Mouse (Mus musculus) forebrain, embryonic 11.5 days (tissue): ENCODE data around the gene Rinl. TPM values are rescaled to one million over a fixed set of nuclear protein-coding genes. Genes with fewer than 3 reads are reported as not detected.

Experiments
- ATAC-seq: fragments of 200-750 bp; cut with Nextera tagmentation; replicated peaks from 2 replicates; pipeline ENCODE4 v1.8.0; 2017; ENCODE audit warnings: moderate TSS enrichment; ENCODE audit not compliant: low FRiP score
- DNase-seq: peaks from one replicate; pipeline ENCODE4 v3.0.0-alpha.2; 2017; ENCODE audit warnings: low spot score
- H3K27ac ChIP-seq: fragments of 300-500 bp; sonication (generic); 2 replicates; pipeline ENCODE4 v1.5.1; 2014; ENCODE audit warnings: low read depth, low read length
- H3K27me3 ChIP-seq: fragments of 300-500 bp; sonication (generic); 2 replicates; pipeline ENCODE4 v1.6.1; 2014; ENCODE audit warnings: mild to moderate bottlenecking, low read length, mixed read lengths; ENCODE audit not compliant: control insufficient read depth, insufficient read depth
- H3K36me3 ChIP-seq: fragments of 300-500 bp; sonication (generic); 2 replicates; pipeline ENCODE4 v1.6.1; 2014; ENCODE audit warnings: mild to moderate bottlenecking, low read length, moderate library complexity, mixed read lengths; ENCODE audit not compliant: control insufficient read depth, insufficient read depth
- H3K4me1 ChIP-seq: fragments of 300-500 bp; sonication (generic); replicated peaks from 2 replicates; pipeline ENCODE4 v1.6.1; 2014; ENCODE audit warnings: low read length, mixed read lengths; ENCODE audit not compliant: control insufficient read depth, insufficient read depth
- H3K4me2 ChIP-seq: fragments of 300-500 bp; sonication (generic); 2 replicates; pipeline ENCODE4 v1.6.1; 2014; ENCODE audit warnings: low read depth, mild to moderate bottlenecking, low read length, moderate library complexity, mixed read lengths; ENCODE audit not compliant: severe bottlenecking
- H3K4me3 ChIP-seq: fragments of 300-500 bp; sonication (generic); 2 replicates; pipeline ENCODE4 v1.5.1; 2014; ENCODE audit warnings: low read depth, low read length
- H3K9ac ChIP-seq: fragments of 300-500 bp; sonication (generic); 2 replicates; pipeline ENCODE4 v1.6.1; 2014; ENCODE audit warnings: low read length
- H3K9me3 ChIP-seq: fragments of 300-500 bp; sonication (generic); 2 replicates; pipeline ENCODE4 v1.6.1; 2016; ENCODE audit warnings: low read length, mixed read lengths; ENCODE audit not compliant: control insufficient read depth
- WGBS: fragments of 180-500 bp; shearing (Covaris S2); extraction: QIAGEN DNeasy Blood & Tissue Kit; methylation state at CpG from one replicate; pipeline ENCODE4 v1.1.7; 2014; 5-methylcytosine and 5-hydroxymethylcytosine counted together
- polyA plus RNA-seq: library from polyadenylated mRNA; unstranded; fragments of >200 nt; fragmentation: Nextera tagmentation; extraction: Ambion mirVana; gene quantifications from 2 replicates; pipeline ENCODE4 v1.2.1, GENCODE M21; 2014

The Rinl gene
- polyA plus RNA-seq, 1 experiment from 2014 or later, result 2.1 TPM

GRCm38 (mm10) chr7:28761907-28762306, 26.9 kb upstream of the Rinl start:
- DNase-seq (no peak), ATAC-seq (no peak)
- Histone ChIP-seq H3K4me2 (no peak overlapping the region), H3K9me3 (no peaks in the 10 kb centered on the region), H3K36me3 (no peaks in the 10 kb centered on the region), H3K4me1 (no peaks in the 10 kb centered on the region), H3K27ac (no peak overlapping the region), H3K27me3 (no peaks in the 10 kb centered on the region), H3K4me3 (no peak overlapping the region), H3K9ac (no peak overlapping the region)
- 90% methylated on average over 9 of the region's 9 CpGs for WGBS

- no peak overlapping the region for H3K27ac ChIP-seq
- no peaks in the 10 kb centered on the region for H3K9me3 ChIP-seq
- H3K36me3 ChIP-seq, result no peaks in the 10 kb centered on the region
- no peaks in the 10 kb centered on the region for H3K27me3 ChIP-seq
- H3K4me3 ChIP-seq, result peak overlapping the region; percentile 81; the same call in 1 of the 2 replicates
- no peak for DNase-seq
- peaks cover 4% of the 10 kb centered on the region for H3K4me1 ChIP-seq
- H3K9ac ChIP-seq, result no peak overlapping the region
- ATAC-seq, result no peak
- WGBS, result 85% methylated on average over 6 of the region's 6 CpGs
- H3K4me2 ChIP-seq, result peak overlapping the region; percentile 77; the same call in 1 of the 2 replicates
Observed at GRCm38 (mm10) chr7:28765211-28765610, 23.6 kb upstream of the Rinl start.

- DNase-seq, result peak; percentile 96
- Histone ChIP-seq H3K4me3 (peak within 1 kb of the TSS; percentile 81), H3K4me2 (peak within 1 kb of the TSS; percentile 77), H3K27me3 (no peaks in the 10 kb centered on the region), H3K4me1 (peaks cover 4% of the 10 kb centered on the region), H3K36me3 (no peaks in the 10 kb centered on the region), H3K27ac (no peak within 1 kb of the TSS), H3K9ac (peak within 1 kb of the TSS; percentile 69), H3K9me3 (no peaks in the 10 kb centered on the region)
- peak; percentile 99 for ATAC-seq
- WGBS, result under 1% methylated on average over 45 of the region's 45 CpGs
Observed at GRCm38 (mm10) chr7:28766173-28766879, 22.4 kb upstream of the Rinl start, which contains the start of gene Sirt2. Sirt2 (plus strand) TSS chr7:28766735.

GRCm38 (mm10) chr7:28766910-28767309, 21.9 kb upstream of the Rinl start:
- H3K4me3 ChIP-seq, result peak overlapping the region; percentile 81
- no peaks in the 10 kb centered on the region for H3K36me3 ChIP-seq
- no peak for DNase-seq
- H3K9me3 ChIP-seq, result no peaks in the 10 kb centered on the region
- no peaks in the 10 kb centered on the region for H3K27me3 ChIP-seq
- peak overlapping the region; percentile 68 for H3K4me2 ChIP-seq
- H3K4me1 ChIP-seq, result peaks cover 4% of the 10 kb centered on the region
- H3K27ac ChIP-seq, result no peak overlapping the region
- ATAC-seq, result no peak; the same call in 1 of the 2 replicates
- H3K9ac ChIP-seq, result peak overlapping the region; percentile 69
- WGBS, result 4% methylated on average over 14 of the region's 14 CpGs

- Histone ChIP-seq H3K4me1 (peaks cover 4% of the 10 kb centered on the region), H3K4me3 (peak within 1 kb of the TSS; percentile 81), H3K9me3 (no peaks in the 10 kb centered on the region), H3K27me3 (no peaks in the 10 kb centered on the region), H3K36me3 (no peaks in the 10 kb centered on the region), H3K4me2 (peak within 1 kb of the TSS; percentile 68), H3K27ac (no peak within 1 kb of the TSS), H3K9ac (peak within 1 kb of the TSS; percentile 69)
- ATAC-seq, result no peak
- 65% methylated on average over 7 of the region's 7 CpGs for WGBS
- DNase-seq, result no peak
Observed at GRCm38 (mm10) chr7:28767462-28767965, 21.3 kb upstream of the Rinl start, which contains the start of gene Nfkbib. Nfkbib (minus strand) TSS chr7:28767512.

GRCm38 (mm10) chr7:28769414-28769958, 19.3 kb upstream of the Rinl start:
- Histone ChIP-seq H3K9me3 (no peaks in the 10 kb centered on the region), H3K4me2 (no peak overlapping the region), H3K27ac (no peak overlapping the region), H3K9ac (no peak overlapping the region), H3K27me3 (no peaks in the 10 kb centered on the region), H3K4me1 (peaks cover 4% of the 10 kb centered on the region), H3K4me3 (no peak overlapping the region), H3K36me3 (no peaks in the 10 kb centered on the region)
- 94% methylated on average over 9 of the region's 9 CpGs for WGBS
- ATAC-seq (no peak), DNase-seq (no peak)

- Histone ChIP-seq H3K9me3 (no peaks in the 10 kb centered on the region), H3K4me1 (peaks cover 4% of the 10 kb centered on the region), H3K4me2 (no peak overlapping the region), H3K27ac (no peak overlapping the region), H3K9ac (no peak overlapping the region), H3K36me3 (no peaks in the 10 kb centered on the region), H3K27me3 (no peaks in the 10 kb centered on the region), H3K4me3 (no peak overlapping the region)
- WGBS, result 89% methylated on average over 3 of the region's 3 CpGs
- ATAC-seq (no peak), DNase-seq (no peak)
Observed at GRCm38 (mm10) chr7:28770309-28770708, 18.5 kb upstream of the Rinl start.

- DNase-seq (no peak), ATAC-seq (no peak)
- Histone ChIP-seq H3K4me3 (no peak overlapping the region), H3K4me2 (no peak overlapping the region), H3K9me3 (no peaks in the 10 kb centered on the region), H3K36me3 (no peaks in the 10 kb centered on the region), H3K27ac (no peak overlapping the region), H3K9ac (no peak overlapping the region), H3K4me1 (peaks cover 4% of the 10 kb centered on the region), H3K27me3 (no peaks in the 10 kb centered on the region)
- WGBS, result 92% methylated on average over 11 of the region's 11 CpGs
Observed at GRCm38 (mm10) chr7:28771867-28772266, 16.9 kb upstream of the Rinl start.
